Mouse (Mus musculus) liver, embryonic 14.5 days (tissue): ENCODE results near the gene Kank2.
A peak's percentile ranks its signal among the peaks of the same experiment; 100 is the strongest.

ENCODE experiments used
- CTCF ChIP-seq: IDR thresholded peaks from 2 replicates; pipeline ENCODE4 v1.5.1; 2016; ENCODE audit warnings: antibody characterized with exemption, low read depth, control low read depth
- EP300 ChIP-seq: IDR thresholded peaks from 2 replicates; pipeline ENCODE4 v1.6.1; 2016; ENCODE audit warnings: antibody characterized with exemption, low read depth

DNA sequence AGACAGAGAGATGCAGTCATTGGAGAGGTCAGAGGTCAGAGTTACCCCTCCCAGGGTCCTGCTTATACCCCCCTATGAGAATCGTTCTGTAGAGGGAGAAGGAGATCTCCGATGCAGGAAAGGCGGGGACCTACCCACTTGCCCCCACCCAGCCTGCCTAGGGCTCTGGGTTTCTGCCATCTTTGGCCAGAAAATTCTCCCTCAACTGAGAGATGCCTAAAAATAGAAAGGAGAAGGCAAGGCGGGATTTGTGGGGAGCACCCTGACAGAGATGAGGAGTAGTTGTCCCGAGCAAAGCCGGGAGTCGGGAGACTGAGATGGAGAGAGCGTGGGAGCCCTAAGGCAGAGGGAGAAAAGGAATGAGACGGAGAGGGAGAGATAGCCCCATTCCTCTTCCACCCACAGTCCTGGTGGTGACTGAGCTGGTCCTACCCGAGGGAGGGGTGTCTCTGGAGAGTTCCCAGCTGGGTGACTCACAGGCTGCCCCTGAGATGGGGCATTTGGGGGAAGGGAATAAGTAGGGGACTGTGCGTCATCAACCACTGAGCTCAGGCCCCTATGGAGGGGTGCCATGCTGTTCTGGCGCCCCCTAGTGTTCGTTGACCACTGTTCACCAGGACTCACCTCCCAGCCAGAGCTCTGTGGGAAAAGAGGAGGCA lies 5.6 kb upstream of the Kank2 start:
- TF ChIP-seq CTCF: peak; percentile 96
- no peak for TF ChIP-seq EP300
